Mouse (Mus musculus): ENCODE measurements at regions not wholly inside any gene's neighbourhood (a gene's known extent, or its start where the extent isn't known, plus 50 kb on each side); places are given as distances from the start of the nearest gene placed in this dataset.
"Not testable (repeated sequence)": the region's sequence is repeated elsewhere in the genome, so short reads cannot be mapped to it uniquely, and the experiment has no call there.

GRCm38 (mm10) chr13:45130516-45131249 is 52.2 kb downstream of the Gm9817 start:
- no peak for ATAC-seq (ENCODE audit: low FRiP score, low read depth)
- no peak overlapping the region for H3K4me3 ChIP-seq
- H3K9me3 ChIP-seq: no peaks in the 10 kb centered on the region
- H3K27ac ChIP-seq: no peak overlapping the region
- no peaks in the 10 kb centered on the region for H3K27me3 ChIP-seq
- H3K9ac ChIP-seq: no peak overlapping the region
- no peaks in the 10 kb centered on the region for H3K36me3 ChIP-seq
- 79% methylated on average over 4 of the region's 4 CpGs for WGBS
- H3K4me1 ChIP-seq: no peaks in the 10 kb centered on the region
- H3K4me2 ChIP-seq (replicated peaks): no peak overlapping the region

GRCm38 (mm10) chr13:45140616-45141015 is 62.1 kb downstream of the Gm9817 start:
- no peaks in the 10 kb centered on the region for H3K27me3 ChIP-seq
- no peak overlapping the region for H3K27ac ChIP-seq
- H3K4me3 ChIP-seq: no peak overlapping the region
- no peak for ATAC-seq (ENCODE audit: low FRiP score, low read depth)
- 78% methylated on average over 2 of the region's 2 CpGs for WGBS
- H3K4me1 ChIP-seq: 0 out of 2 replicates have a peak, but pooled peaks cover 4% of the 10 kb centered on the region
- H3K9ac ChIP-seq: no peak overlapping the region
- H3K9me3 ChIP-seq: 0 out of 2 replicates have a peak, but pooled peaks cover 8% of the 10 kb centered on the region
- no peak overlapping the region for H3K4me2 ChIP-seq (replicated peaks)
- H3K36me3 ChIP-seq: no peaks in the 10 kb centered on the region

GRCm38 (mm10) chr13:45145129-45145528 is 66.6 kb downstream of the Gm9817 start:
- WGBS: 77% methylated on average over 6 of the region's 6 CpGs
- ATAC-seq (ENCODE audit: low FRiP score, low read depth): no peak
- Histone ChIP-seq H3K4me2 (replicated peaks) (no peak overlapping the region), H3K4me1 (0 out of 2 replicates have a peak, but pooled peaks cover 4% of the 10 kb centered on the region), H3K36me3 (no peaks in the 10 kb centered on the region), H3K27me3 (no peaks in the 10 kb centered on the region), H3K27ac (no peak overlapping the region), H3K4me3 (no peak overlapping the region), H3K9me3 (0 out of 2 replicates have a peak, but pooled peaks cover 3% of the 10 kb centered on the region), H3K9ac (no peak overlapping the region)

- no peaks in the 10 kb centered on the region for H3K27me3 ChIP-seq
Observed at GRCm38 (mm10) chr13:45156223-45156622, 77.7 kb downstream of the Gm9817 start.

GRCm38 (mm10) chr13:45156982-45157381 is 78.5 kb downstream of the Gm9817 start:
- no peak for ATAC-seq (ENCODE audit: low FRiP score, low read depth)
- H3K4me2 ChIP-seq (replicated peaks): no peak overlapping the region
- no peaks in the 10 kb centered on the region for H3K4me1 ChIP-seq

More at GRCm38 (mm10) chr13:45156223-45156622, 77.7 kb downstream of the Gm9817 start:
- Histone ChIP-seq H3K4me3 (no peak overlapping the region), H3K9ac (no peak overlapping the region), H3K27ac (no peak overlapping the region), H3K4me2 (replicated peaks) (no peak overlapping the region), H3K9me3 (no peaks in the 10 kb centered on the region), H3K36me3 (no peaks in the 10 kb centered on the region), H3K4me1 (no peaks in the 10 kb centered on the region)
- no peak for ATAC-seq (ENCODE audit: low FRiP score, low read depth)
- WGBS: 74% methylated on average over 3 of the region's 3 CpGs

GRCm38 (mm10) chr13:45160281-45160680 is 81.8 kb downstream of the Gm9817 start:
- H3K27ac ChIP-seq: no peak overlapping the region
- WGBS: 86% methylated on average over 5 of the region's 5 CpGs
- no peaks in the 10 kb centered on the region for H3K27me3 ChIP-seq
- no peak overlapping the region for H3K4me3 ChIP-seq
- no peak overlapping the region for H3K4me2 ChIP-seq (replicated peaks)
- H3K36me3 ChIP-seq: no peaks in the 10 kb centered on the region
- no peaks in the 10 kb centered on the region for H3K4me1 ChIP-seq
- H3K9me3 ChIP-seq: no peaks in the 10 kb centered on the region
- H3K9ac ChIP-seq: no peak overlapping the region
- no peak for ATAC-seq (ENCODE audit: low FRiP score, low read depth)

More at GRCm38 (mm10) chr13:45156982-45157381, 78.5 kb downstream of the Gm9817 start:
- Histone ChIP-seq H3K4me3 (no peak overlapping the region), H3K27me3 (no peaks in the 10 kb centered on the region), H3K36me3 (no peaks in the 10 kb centered on the region), H3K9ac (no peak overlapping the region), H3K9me3 (no peaks in the 10 kb centered on the region), H3K27ac (no peak overlapping the region)
- 83% methylated on average over 2 of the region's 2 CpGs for WGBS

- Histone ChIP-seq H3K9me3 (no peaks in the 10 kb centered on the region), H3K4me3 (no peak overlapping the region), H3K4me2 (replicated peaks) (no peak overlapping the region), H3K9ac (no peak overlapping the region), H3K4me1 (no peaks in the 10 kb centered on the region), H3K27ac (no peak overlapping the region), H3K27me3 (no peaks in the 10 kb centered on the region), H3K36me3 (no peaks in the 10 kb centered on the region)
- ATAC-seq (ENCODE audit: low FRiP score, low read depth): no peak
- 22% methylated on average over 6 of the region's 6 CpGs for WGBS
Observed at GRCm38 (mm10) chr13:45164001-45164778, 85.7 kb downstream of the Gm9817 start.

- H3K4me2 ChIP-seq (replicated peaks): no peak overlapping the region
- no peaks in the 10 kb centered on the region for H3K9me3 ChIP-seq
- H3K27me3 ChIP-seq: no peaks in the 10 kb centered on the region
- H3K4me1 ChIP-seq: no peaks in the 10 kb centered on the region
- no peak overlapping the region for H3K9ac ChIP-seq
- no peaks in the 10 kb centered on the region for H3K36me3 ChIP-seq
- 79% methylated on average over 3 of the region's 3 CpGs for WGBS
- no peak overlapping the region for H3K4me3 ChIP-seq
- ATAC-seq (ENCODE audit: low FRiP score, low read depth): no peak
- H3K27ac ChIP-seq: no peak overlapping the region
Observed at GRCm38 (mm10) chr13:45165159-45165558, 86.7 kb downstream of the Gm9817 start.

GRCm38 (mm10) chr13:45169716-45170115 is 91.2 kb downstream of the Gm9817 start:
- H3K27ac ChIP-seq: no peak overlapping the region
- no peak overlapping the region for H3K4me2 ChIP-seq (replicated peaks)
- H3K4me3 ChIP-seq: no peak overlapping the region
- H3K36me3 ChIP-seq: no peaks in the 10 kb centered on the region
- H3K27me3 ChIP-seq: no peaks in the 10 kb centered on the region
- H3K9me3 ChIP-seq: peaks cover 10% of the 10 kb centered on the region; the same call in 1 of the 2 replicates
- H3K9ac ChIP-seq: no peak overlapping the region
- no peaks in the 10 kb centered on the region for H3K4me1 ChIP-seq
- ATAC-seq (ENCODE audit: low FRiP score, low read depth): no peak

- Histone ChIP-seq H3K27ac (no peak overlapping the region), H3K4me2 (replicated peaks) (no peak overlapping the region), H3K9me3 (peaks cover 10% of the 10 kb centered on the region; the same call in 1 of the 2 replicates), H3K27me3 (no peaks in the 10 kb centered on the region), H3K9ac (no peak overlapping the region), H3K4me1 (no peaks in the 10 kb centered on the region), H3K36me3 (no peaks in the 10 kb centered on the region), H3K4me3 (no peak overlapping the region)
- 23% methylated on average over 9 of the region's 9 CpGs for WGBS
- ATAC-seq (ENCODE audit: low FRiP score, low read depth): no peak
Observed at GRCm38 (mm10) chr13:45173139-45173538, 94.6 kb downstream of the Gm9817 start.

GRCm38 (mm10) chr13:45175711-45176205 is 97.3 kb downstream of the Gm9817 start:
- not testable (repeated sequence) for H3K27me3 ChIP-seq; H3K27ac ChIP-seq; H3K4me2 ChIP-seq (replicated peaks); H3K9ac ChIP-seq; H3K4me3 ChIP-seq; ATAC-seq (ENCODE audit: low FRiP score, low read depth); H3K36me3 ChIP-seq; H3K4me1 ChIP-seq
- WGBS: 89% methylated on average over 3 of the region's 3 CpGs
- peaks cover 10% of the 10 kb centered on the region; the same call in 1 of the 2 replicates for H3K9me3 ChIP-seq

GRCm38 (mm10) chr13:45181529-45182230 is 103.2 kb downstream of the Gm9817 start:
- H3K9me3 ChIP-seq: no peaks in the 10 kb centered on the region
- H3K4me3 ChIP-seq: no peak overlapping the region
- WGBS: 80% methylated on average over 1 of the region's 1 CpGs
- no peak overlapping the region for H3K4me2 ChIP-seq (replicated peaks)
- H3K36me3 ChIP-seq: no peaks in the 10 kb centered on the region
- no peak for ATAC-seq (ENCODE audit: low FRiP score, low read depth)
- H3K27me3 ChIP-seq: no peaks in the 10 kb centered on the region
- 0 out of 2 replicates have a peak, but pooled peaks cover 8% of the 10 kb centered on the region for H3K4me1 ChIP-seq
- H3K9ac ChIP-seq: no peak overlapping the region
- no peak overlapping the region for H3K27ac ChIP-seq
